Mouse (Mus musculus) E14TG2a.4 (cell line): Measurements from ENCODE around the gene Rhbdd1.

ENCODE experiments used
- CTCF ChIP-seq: conservative IDR thresholded peaks from 2 replicates; pipeline ENCODE4 v1.5.1; 2014; ENCODE audit warnings: low read length
- POU5F1 ChIP-seq: IDR thresholded peaks from 2 replicates; pipeline ENCODE4 v1.6.1; 2014; ENCODE audit warnings: low read length, borderline replicate concordance

- TF ChIP-seq CTCF (no peak), POU5F1 (no peak)
Measured at GRCm38 (mm10) chr1:82329954-82330247, 13.6 kb downstream of the Rhbdd1 start.
